Mouse (Mus musculus) neural tube, embryonic 11.5 days (tissue): ENCODE results near the gene Tbc1d25. TPM values are rescaled to one million over a fixed set of nuclear protein-coding genes. Genes with fewer than 3 reads are reported as not detected.

Experiments
- ATAC-seq: fragments of 200-750 bp; cut with Nextera tagmentation; 2 replicates; pipeline ENCODE4 v1.8.0; 2017; ENCODE audit warnings: moderate number of reproducible peaks, mild to moderate bottlenecking, moderate TSS enrichment, moderate library complexity; ENCODE audit not compliant: insufficient read depth, low FRiP score, low TSS enrichment
- DNase-seq: peaks from one replicate; pipeline ENCODE4 v3.0.0-alpha.2; 2015; ENCODE audit warnings: low spot score
- H3K27ac ChIP-seq: fragments of 300-500 bp; sonication (generic); 2 replicates; pipeline ENCODE4 v1.5.1; 2014; ENCODE audit warnings: low read depth, mild to moderate bottlenecking, low read length
- H3K27me3 ChIP-seq: fragments of 300-500 bp; sonication (generic); 2 replicates; pipeline ENCODE4 v1.6.1; 2014; ENCODE audit warnings: mild to moderate bottlenecking, low read length, mixed read lengths; ENCODE audit not compliant: control insufficient read depth, insufficient read depth
- H3K36me3 ChIP-seq: fragments of 300-500 bp; sonication (generic); 2 replicates; pipeline ENCODE4 v1.6.1; 2014; ENCODE audit warnings: mild to moderate bottlenecking, low read length, moderate library complexity, mixed read lengths; ENCODE audit not compliant: control insufficient read depth, insufficient read depth
- H3K4me1 ChIP-seq: fragments of 300-500 bp; sonication (generic); 2 replicates; pipeline ENCODE4 v1.6.1; 2014; ENCODE audit warnings: low read length, mixed read lengths; ENCODE audit not compliant: control insufficient read depth, insufficient read depth
- H3K4me2 ChIP-seq: fragments of 300-500 bp; sonication (generic); 2 replicates; pipeline ENCODE4 v1.6.1; 2014; ENCODE audit warnings: low read depth, mild to moderate bottlenecking, moderate library complexity
- H3K4me3 ChIP-seq: fragments of 300-500 bp; sonication (generic); 2 replicates; pipeline ENCODE4 v1.5.1; 2014; ENCODE audit warnings: low read depth, low read length
- H3K9ac ChIP-seq: fragments of 300-500 bp; sonication (generic); 2 replicates; pipeline ENCODE4 v1.6.1; 2014; ENCODE audit warnings: mild to moderate bottlenecking, low read length
- H3K9me3 ChIP-seq: fragments of 300-500 bp; sonication (generic); 2 replicates; pipeline ENCODE4 v1.6.1; 2016; ENCODE audit warnings: low read length; ENCODE audit not compliant: control insufficient read depth
- WGBS: fragments of 180-500 bp; shearing (Covaris S2); extraction: QIAGEN DNeasy Blood & Tissue Kit; methylation state at CpG from one replicate; pipeline ENCODE4 v1.1.7; 2014; 5-methylcytosine and 5-hydroxymethylcytosine counted together
- polyA plus RNA-seq: library from polyadenylated mRNA; unstranded; fragments of >200 nt; fragmentation: Nextera tagmentation; extraction: Ambion mirVana; gene quantifications from 2 replicates; pipeline ENCODE4 v1.2.1, GENCODE M21; 2014

The Tbc1d25 gene
- polyA plus RNA-seq, 1 experiment from 2014 or later, result 14.8 TPM

DNA sequence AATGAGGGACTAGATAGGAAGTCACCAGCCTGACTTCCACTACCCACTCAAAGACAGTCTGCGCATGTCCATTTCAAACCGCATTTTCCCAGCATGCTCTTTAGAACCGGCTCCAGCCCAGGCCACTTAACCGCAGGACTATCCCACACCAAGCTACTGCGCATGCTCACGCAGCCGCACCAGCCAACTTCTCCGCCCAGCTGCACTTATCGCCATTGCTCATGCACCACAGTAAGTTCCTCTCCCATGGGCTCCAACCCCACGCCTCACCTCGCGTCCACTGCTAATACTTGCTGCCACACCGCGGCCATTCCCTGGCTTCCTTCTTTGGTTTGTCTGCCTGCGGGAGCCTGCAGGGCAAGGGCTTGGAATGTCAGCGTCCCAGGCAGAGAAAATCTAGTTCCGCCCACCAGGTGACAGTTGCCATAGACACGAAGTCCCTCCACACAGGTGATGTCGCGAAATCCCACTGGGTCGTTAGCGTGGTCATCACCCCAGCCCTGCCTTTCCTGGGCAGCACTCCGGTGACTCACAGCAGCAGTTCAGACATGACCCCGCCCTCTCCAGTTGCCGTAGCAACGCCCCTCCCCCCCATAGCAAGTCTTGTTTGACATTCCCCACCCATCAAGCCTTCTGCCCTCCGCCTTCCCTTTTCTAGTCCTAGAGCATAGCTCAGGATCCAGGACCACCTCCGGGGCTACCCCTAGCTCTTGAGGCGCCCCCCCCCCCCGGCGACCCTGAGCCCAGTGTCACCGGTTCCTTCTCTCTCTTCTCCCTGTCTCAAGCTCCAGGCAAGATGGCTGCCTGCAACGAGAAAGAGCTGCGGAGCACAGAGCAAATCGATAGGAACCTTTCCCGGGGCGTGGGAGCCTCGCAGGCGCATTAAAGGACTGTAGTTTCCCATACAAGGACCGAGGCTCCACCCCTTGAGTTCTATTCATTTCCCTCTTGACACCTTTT lies 43.7 kb downstream of the Tbc1d25 start, which contains the start of gene Wdr13:
Gene Wdr13, minus strand, starts transcription at position 876 of the 960 bp plus-strand sequence.
- Histone ChIP-seq H3K4me1 (no peaks in the 10 kb centered on the region), H3K4me3 (peak within 1 kb of the TSS; percentile 52), H3K4me2 (peak within 1 kb of the TSS; percentile 57), H3K27ac (peak within 1 kb of the TSS; percentile 87), H3K27me3 (no peaks in the 10 kb centered on the region), H3K9ac (peak within 1 kb of the TSS; percentile 49), H3K9me3 (no peaks in the 10 kb centered on the region), H3K36me3 (peaks cover 4% of the 10 kb centered on the region; the same call in 1 of the 2 replicates)
- DNase-seq (peak; percentile 86), ATAC-seq (peak; percentile 85)
- 17% methylated on average over 40 of the region's 40 CpGs for WGBS

DNA sequence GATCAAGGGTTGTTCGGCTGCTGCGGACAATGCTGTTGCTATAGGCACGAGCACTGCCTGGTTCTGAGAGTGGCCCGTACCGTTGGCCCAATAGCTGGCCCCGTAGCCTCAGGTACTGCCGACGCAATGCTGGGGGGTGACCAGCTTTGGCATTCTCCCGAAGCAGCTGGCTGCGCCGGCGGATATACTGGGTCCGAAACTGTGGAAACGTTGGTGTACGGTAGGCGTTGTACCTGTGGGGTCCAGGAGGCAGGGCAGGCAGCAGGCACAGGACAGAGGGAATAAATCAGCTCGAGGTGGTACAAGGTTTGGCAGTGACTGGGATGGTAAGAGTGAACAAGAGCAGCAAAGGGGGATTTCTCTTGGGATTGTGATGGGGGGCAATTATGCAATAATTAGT lies 44.6 kb downstream of the Tbc1d25 start:
- Histone ChIP-seq H3K36me3 (peaks cover 2% of the 10 kb centered on the region; the same call in 1 of the 2 replicates), H3K27ac (no peak overlapping the region), H3K27me3 (no peaks in the 10 kb centered on the region), H3K9me3 (no peaks in the 10 kb centered on the region), H3K4me1 (no peaks in the 10 kb centered on the region), H3K4me2 (peak overlapping the region; percentile 57), H3K4me3 (peak overlapping the region; percentile 52; the same call in 1 of the 2 replicates), H3K9ac (no peak overlapping the region)
- 88% methylated on average over 17 of the region's 17 CpGs for WGBS
- no peak for ATAC-seq
- no peak for DNase-seq

DNA sequence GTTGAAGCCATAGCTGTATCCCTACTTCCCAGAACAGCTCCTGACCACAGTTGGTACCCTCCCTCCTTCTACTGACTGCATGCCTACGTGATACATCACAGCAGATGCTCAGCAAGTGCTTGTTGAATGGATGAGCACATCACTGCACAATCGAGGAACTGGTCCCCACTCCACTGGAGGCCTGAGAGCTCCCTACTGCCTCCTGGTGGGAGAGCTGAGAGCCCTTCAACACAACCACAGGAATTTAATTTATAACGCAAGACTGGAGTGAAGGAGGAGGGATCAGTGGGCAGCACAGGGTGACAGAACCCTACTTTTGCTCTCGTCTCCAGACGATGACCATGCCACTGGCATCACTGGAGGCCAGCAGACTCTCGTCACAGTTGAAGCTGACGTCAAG lies 50.7 kb downstream of the Tbc1d25 start:
- Histone ChIP-seq H3K4me1 (no peaks in the 10 kb centered on the region), H3K4me3 (no peak overlapping the region), H3K27ac (no peak overlapping the region), H3K36me3 (peaks cover 2% of the 10 kb centered on the region; the same call in 1 of the 2 replicates), H3K9ac (no peak overlapping the region), H3K9me3 (no peaks in the 10 kb centered on the region), H3K27me3 (no peaks in the 10 kb centered on the region), H3K4me2 (no peak overlapping the region)
- DNase-seq (no peak), ATAC-seq (no peak)
- 88% methylated on average over 7 of the region's 7 CpGs for WGBS

DNA sequence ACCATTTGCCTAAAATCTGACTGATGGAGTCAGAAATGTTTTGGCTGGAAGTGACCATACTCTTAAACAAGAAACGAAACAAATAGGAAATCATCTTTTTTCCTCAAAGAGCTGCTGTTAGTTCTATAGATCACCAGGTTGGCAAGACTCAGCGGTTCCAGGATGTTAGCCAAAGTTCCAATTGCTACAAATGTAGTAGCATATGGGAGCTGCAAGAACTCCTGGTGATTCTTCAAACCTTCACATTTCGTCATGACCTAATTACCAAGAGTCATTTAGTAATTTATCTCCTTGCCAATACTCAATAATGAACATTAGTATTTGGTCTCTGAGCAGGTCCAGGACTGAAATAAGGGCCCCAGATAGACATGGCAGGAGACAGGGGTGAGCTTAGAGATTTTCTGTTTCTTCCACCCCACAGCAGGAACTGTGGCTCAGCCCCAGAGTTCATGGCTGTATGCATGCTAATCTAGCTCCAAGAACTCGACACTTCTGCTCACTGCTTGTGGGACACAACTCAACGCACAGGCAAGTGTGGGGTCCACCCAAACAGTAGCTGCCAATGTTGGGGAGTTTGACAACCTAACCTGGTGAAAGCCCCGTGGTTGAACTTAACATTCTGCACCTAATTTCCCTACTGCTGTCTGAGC lies 52.0 kb downstream of the Tbc1d25 start:
- ATAC-seq (no peak), DNase-seq (no peak)

DNA sequence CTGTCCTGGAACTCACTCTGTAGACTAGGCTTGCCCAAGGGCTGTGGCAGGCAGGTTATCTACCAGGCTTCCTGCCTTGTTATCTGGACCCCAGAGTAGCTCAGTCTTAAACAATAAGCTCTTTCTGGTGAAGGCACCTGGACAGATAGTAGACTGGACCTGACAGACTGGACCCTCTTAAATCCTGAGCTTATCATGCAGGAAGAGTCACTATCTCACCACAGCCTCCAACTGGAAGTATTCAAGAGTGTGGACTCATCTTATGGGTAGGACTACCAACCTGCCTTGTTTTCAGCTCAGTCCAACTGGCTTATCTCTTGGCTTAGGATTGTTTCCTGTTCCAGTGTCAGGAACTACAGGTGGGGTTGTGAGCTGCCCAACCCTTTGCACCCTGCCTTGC lies 58.7 kb downstream of the Tbc1d25 start:
- Histone ChIP-seq H3K27ac (no peak overlapping the region), H3K4me2 (no peak overlapping the region), H3K4me3 (no peak overlapping the region), H3K9ac (no peak overlapping the region), H3K4me1 (no peaks in the 10 kb centered on the region), H3K36me3 (no peaks in the 10 kb centered on the region), H3K27me3 (no peaks in the 10 kb centered on the region), H3K9me3 (no peaks in the 10 kb centered on the region)
- ATAC-seq, result no peak
- no peak for DNase-seq

More for the DNA sequence above, 52.0 kb downstream of the Tbc1d25 start:
- Histone ChIP-seq H3K27me3 (no peaks in the 10 kb centered on the region), H3K27ac (no peak overlapping the region), H3K4me1 (no peaks in the 10 kb centered on the region), H3K36me3 (peaks cover 2% of the 10 kb centered on the region; the same call in 1 of the 2 replicates), H3K9ac (no peak overlapping the region), H3K9me3 (no peaks in the 10 kb centered on the region), H3K4me2 (no peak overlapping the region), H3K4me3 (no peak overlapping the region)
- WGBS, result 78% methylated on average over 6 of the region's 6 CpGs

DNA sequence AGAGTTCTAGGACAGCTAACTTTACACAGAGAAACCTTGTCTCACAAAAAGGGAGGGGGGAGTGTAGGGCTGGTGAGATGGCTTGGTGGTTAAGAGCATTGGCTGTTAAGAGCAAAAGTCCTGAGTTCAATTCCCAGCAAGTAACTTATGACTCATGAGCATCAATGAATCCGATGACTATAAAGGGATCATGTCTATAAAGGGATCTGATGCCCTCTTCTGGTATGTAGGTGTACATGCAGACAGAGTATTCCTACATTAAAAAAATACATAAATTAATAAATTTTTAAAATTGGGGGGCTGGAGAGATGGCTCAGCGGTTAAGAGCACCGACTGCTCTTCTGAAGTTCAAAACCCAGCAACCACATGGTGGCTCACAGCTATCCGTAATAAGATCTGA lies 60.7 kb downstream of the Tbc1d25 start:
- no peaks in the 10 kb centered on the region for H3K36me3 ChIP-seq
- H3K4me1 ChIP-seq, result no peaks in the 10 kb centered on the region
- no peak overlapping the region for H3K4me3 ChIP-seq
- no peak overlapping the region for H3K27ac ChIP-seq
- no peaks in the 10 kb centered on the region for H3K27me3 ChIP-seq
- DNase-seq (no peak), ATAC-seq (no peak)
- H3K9ac ChIP-seq, result no peak overlapping the region
- 82% methylated on average over 4 of the region's 4 CpGs for WGBS
- H3K9me3 ChIP-seq, result no peaks in the 10 kb centered on the region
- H3K4me2 ChIP-seq, result no peak overlapping the region

DNA sequence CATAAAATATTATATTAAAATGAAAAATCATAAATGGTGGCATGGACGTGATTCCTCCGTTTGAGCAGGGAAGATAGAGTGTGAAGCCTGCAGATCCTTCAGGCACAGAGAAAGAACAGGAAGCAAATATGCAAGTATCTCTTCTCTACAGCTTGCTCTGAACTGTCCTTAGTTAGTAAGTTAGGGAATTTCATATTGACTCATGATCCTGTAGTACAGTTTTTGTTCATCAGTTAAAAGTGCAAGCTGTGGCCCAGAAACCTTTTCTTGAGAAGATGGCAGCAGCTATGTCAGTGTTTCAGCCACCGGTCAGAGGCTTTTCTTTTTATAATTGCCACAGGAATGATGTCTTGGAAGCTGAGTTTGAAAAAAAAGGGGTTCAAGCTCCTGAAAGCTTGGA lies 71.0 kb downstream of the Tbc1d25 start:
- Histone ChIP-seq H3K36me3 (no peaks in the 10 kb centered on the region), H3K4me3 (no peak overlapping the region), H3K27ac (no peak overlapping the region), H3K4me2 (no peak overlapping the region), H3K4me1 (no peaks in the 10 kb centered on the region), H3K27me3 (no peaks in the 10 kb centered on the region), H3K9me3 (no peaks in the 10 kb centered on the region), H3K9ac (no peak overlapping the region)
- DNase-seq, result no peak
- 92% methylated on average over 3 of the region's 3 CpGs for WGBS
- no peak for ATAC-seq
